Mouse (Mus musculus): ENCODE measurements around the gene Tcl1b4. TPM values are rescaled to one million over a fixed set of nuclear protein-coding genes. Genes with fewer than 3 reads are reported as not detected.

Tcl1b4 gene
- polyA plus RNA-seq, 1 experiment from 2014 or later = not detected

GRCm38 (mm10) chr12:105224621-105225320 lies 23.0 kb downstream of the Tcl1b4 start:
- no peak for ATAC-seq (ENCODE audit: low FRiP score)
- Histone ChIP-seq H3K9ac (ENCODE audit: low read depth, low read length) (no peak overlapping the region), H3K4me2 (replicated peaks; ENCODE audit: low read depth, low read length) (no peak overlapping the region), H3K27me3 (ENCODE audit: control insufficient read depth, insufficient read depth, low read length) (no peaks in the 10 kb centered on the region), H3K27ac (ENCODE audit: low read depth, low read length) (no peak overlapping the region), H3K4me3 (ENCODE audit: low read depth, low read length) (no peak overlapping the region), H3K9me3 (ENCODE audit: control insufficient read depth, low read length) (no peaks in the 10 kb centered on the region), H3K4me1 (replicated peaks; ENCODE audit: control insufficient read depth, insufficient read depth, low read length) (peaks cover 4% of the 10 kb centered on the region), H3K36me3 (ENCODE audit: control insufficient read depth, insufficient read depth, low read length) (no peaks in the 10 kb centered on the region)
- DNase-seq (ENCODE audit: low spot score) = no peak
- 46% methylated on average over 16 of the region's 16 CpGs for WGBS

DNA sequence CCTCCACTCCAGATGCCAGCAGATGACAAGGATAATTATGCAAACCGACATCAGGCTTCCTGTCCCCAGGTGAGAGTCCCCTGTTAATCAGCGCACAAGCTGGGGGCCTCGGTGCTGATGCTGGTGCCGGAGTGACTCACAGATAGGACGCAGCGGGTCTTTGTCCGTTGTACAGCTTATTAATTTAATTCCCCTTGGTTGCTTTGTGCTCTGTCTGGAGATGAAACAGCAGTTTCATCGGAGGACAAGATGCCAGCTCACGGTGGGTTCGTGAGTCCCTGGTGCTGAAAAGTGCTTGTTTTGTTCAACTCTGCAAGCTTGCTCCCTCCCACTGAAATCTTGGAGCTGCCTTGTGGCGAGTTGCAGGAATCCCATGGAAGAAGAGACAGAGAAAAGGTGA lies 32.6 kb downstream of the Tcl1b4 start:
- Histone ChIP-seq H3K4me3 (ENCODE audit: low read depth, low read length) (no peak overlapping the region), H3K4me2 (replicated peaks; ENCODE audit: low read depth, low read length) (no peak overlapping the region), H3K9ac (ENCODE audit: low read depth, low read length) (no peak overlapping the region), H3K27me3 (ENCODE audit: control insufficient read depth, insufficient read depth, low read length) (no peaks in the 10 kb centered on the region), H3K4me1 (replicated peaks; ENCODE audit: control insufficient read depth, insufficient read depth, low read length) (no peaks in the 10 kb centered on the region), H3K9me3 (ENCODE audit: control insufficient read depth, low read length) (no peaks in the 10 kb centered on the region), H3K36me3 (ENCODE audit: control insufficient read depth, insufficient read depth, low read length) (no peaks in the 10 kb centered on the region), H3K27ac (ENCODE audit: low read depth, low read length) (no peak overlapping the region)
- DNase-seq (ENCODE audit: low spot score) (no peak), ATAC-seq (ENCODE audit: low FRiP score) (no peak)
- WGBS = 68% methylated on average over 11 of the region's 11 CpGs

GRCm38 (mm10) chr12:105235091-105235490 lies 33.3 kb downstream of the Tcl1b4 start:
- H3K27ac ChIP-seq (ENCODE audit: low read depth, low read length) = no peak overlapping the region
- H3K9me3 ChIP-seq (ENCODE audit: control insufficient read depth, low read length) = no peaks in the 10 kb centered on the region
- 89% methylated on average over 3 of the region's 3 CpGs for WGBS
- ATAC-seq (ENCODE audit: low FRiP score) (no peak), DNase-seq (ENCODE audit: low spot score) (no peak)
- H3K27me3 ChIP-seq (ENCODE audit: control insufficient read depth, insufficient read depth, low read length) = no peaks in the 10 kb centered on the region
- no peak overlapping the region for H3K4me3 ChIP-seq (ENCODE audit: low read depth, low read length)
- H3K9ac ChIP-seq (ENCODE audit: low read depth, low read length) = no peak overlapping the region
- no peaks in the 10 kb centered on the region for H3K4me1 ChIP-seq (replicated peaks; ENCODE audit: control insufficient read depth, insufficient read depth, low read length)
- H3K36me3 ChIP-seq (ENCODE audit: control insufficient read depth, insufficient read depth, low read length) = no peaks in the 10 kb centered on the region
- no peak overlapping the region for H3K4me2 ChIP-seq (replicated peaks; ENCODE audit: low read depth, low read length)

GRCm38 (mm10) chr12:105239060-105239459 lies 37.3 kb downstream of the Tcl1b4 start:
- no peaks in the 10 kb centered on the region for H3K9me3 ChIP-seq (ENCODE audit: control insufficient read depth, low read length)
- no peak for DNase-seq (ENCODE audit: low spot score)
- H3K4me1 ChIP-seq (replicated peaks; ENCODE audit: control insufficient read depth, insufficient read depth, low read length) = no peaks in the 10 kb centered on the region
- no peak for ATAC-seq (ENCODE audit: low FRiP score)
- WGBS = 85% methylated on average over 9 of the region's 9 CpGs
- no peaks in the 10 kb centered on the region for H3K27me3 ChIP-seq (ENCODE audit: control insufficient read depth, insufficient read depth, low read length)
- no peak overlapping the region for H3K27ac ChIP-seq (ENCODE audit: low read depth, low read length)
- H3K4me2 ChIP-seq (replicated peaks; ENCODE audit: low read depth, low read length) = no peak overlapping the region
- no peak overlapping the region for H3K4me3 ChIP-seq (ENCODE audit: low read depth, low read length)
- H3K36me3 ChIP-seq (ENCODE audit: control insufficient read depth, insufficient read depth, low read length) = no peaks in the 10 kb centered on the region
- H3K9ac ChIP-seq (ENCODE audit: low read depth, low read length) = no peak overlapping the region

DNA sequence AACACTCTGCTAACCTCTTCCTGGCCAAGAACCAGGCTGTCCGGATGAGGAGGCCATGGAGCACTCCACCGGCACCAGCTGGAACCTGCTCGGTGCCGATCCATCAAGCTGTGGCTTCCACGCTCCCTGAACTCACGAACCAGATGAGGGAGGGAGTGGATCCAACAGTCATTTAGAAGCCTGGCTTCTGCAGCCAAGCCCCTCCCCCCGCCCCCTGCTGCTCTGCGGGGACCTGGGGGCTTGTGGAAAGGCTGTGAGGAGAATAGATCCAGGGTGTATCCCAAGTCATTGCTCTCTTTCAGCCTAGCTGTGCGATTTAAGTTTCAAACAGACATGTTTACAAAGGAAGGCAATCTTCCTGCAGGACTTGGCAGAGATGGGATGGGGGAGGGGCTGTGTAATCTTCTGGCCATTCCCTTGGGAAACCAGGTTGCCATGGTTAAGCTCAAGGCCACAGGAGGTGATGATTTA lies 47.0 kb downstream of the Tcl1b4 start:
- 15% methylated on average over 9 of the region's 9 CpGs for WGBS
- Histone ChIP-seq H3K9me3 (ENCODE audit: control insufficient read depth, low read length) (no peaks in the 10 kb centered on the region), H3K27me3 (ENCODE audit: control insufficient read depth, insufficient read depth, low read length) (no peaks in the 10 kb centered on the region), H3K9ac (ENCODE audit: low read depth, low read length) (no peak overlapping the region), H3K4me2 (replicated peaks; ENCODE audit: low read depth, low read length) (peak overlapping the region; percentile 1; the same call in 1 of the 2 replicates), H3K36me3 (ENCODE audit: control insufficient read depth, insufficient read depth, low read length) (no peaks in the 10 kb centered on the region), H3K27ac (ENCODE audit: low read depth, low read length) (no peak overlapping the region), H3K4me1 (replicated peaks; ENCODE audit: control insufficient read depth, insufficient read depth, low read length) (0 out of 2 replicates have a peak, but pooled peaks cover 3% of the 10 kb centered on the region), H3K4me3 (ENCODE audit: low read depth, low read length) (no peak overlapping the region)
- ATAC-seq (ENCODE audit: low FRiP score) (0 out of 2 replicates have a peak, but pooled peaks have one; percentile 41), DNase-seq (ENCODE audit: low spot score) (peak; percentile 67)

- Histone ChIP-seq H3K4me2 (replicated peaks; ENCODE audit: low read depth, low read length) (no peak overlapping the region), H3K9ac (ENCODE audit: low read depth, low read length) (no peak overlapping the region), H3K36me3 (ENCODE audit: control insufficient read depth, insufficient read depth, low read length) (no peaks in the 10 kb centered on the region), H3K4me1 (replicated peaks; ENCODE audit: control insufficient read depth, insufficient read depth, low read length) (0 out of 2 replicates have a peak, but pooled peaks cover 1% of the 10 kb centered on the region), H3K9me3 (ENCODE audit: control insufficient read depth, low read length) (no peaks in the 10 kb centered on the region), H3K27ac (ENCODE audit: low read depth, low read length) (no peak overlapping the region), H3K27me3 (ENCODE audit: control insufficient read depth, insufficient read depth, low read length) (no peaks in the 10 kb centered on the region), H3K4me3 (ENCODE audit: low read depth, low read length) (no peak overlapping the region)
- 91% methylated on average over 3 of the region's 3 CpGs for WGBS
- DNase-seq (ENCODE audit: low spot score) (no peak), ATAC-seq (ENCODE audit: low FRiP score) (no peak)
Measured at GRCm38 (mm10) chr12:105253796-105254195, 52.0 kb downstream of the Tcl1b4 start.

Other genes with a start within 250 kb of the Tcl1b4 start
- gene Syne3, start 192.1 kb upstream of the Tcl1b4 start, polyA plus RNA-seq (2014; fragmentation: Nextera tagmentation; extraction: Ambion mirVana) = 0.11 and 0.13 TPM in 2 replicates
- 179 and 198 TPM in 2 replicates for gene Glrx5, start 169.3 kb upstream of the Tcl1b4 start, polyA plus RNA-seq (2014; fragmentation: Nextera tagmentation; extraction: Ambion mirVana)
- not detected in 2 replicates for gene Tcl1b2, start 55.9 kb upstream of the Tcl1b4 start, polyA plus RNA-seq (2014; fragmentation: Nextera tagmentation; extraction: Ambion mirVana)
- not detected in 2 replicates for gene Tcl1b1, start 42.3 kb upstream of the Tcl1b4 start, polyA plus RNA-seq (2014; fragmentation: Nextera tagmentation; extraction: Ambion mirVana)
- not detected in 2 replicates for gene Tcl1b5, start 25.6 kb upstream of the Tcl1b4 start, polyA plus RNA-seq (2014; fragmentation: Nextera tagmentation; extraction: Ambion mirVana)
- gene Tcl1b3, start 10.9 kb upstream of the Tcl1b4 start, polyA plus RNA-seq (2014; fragmentation: Nextera tagmentation; extraction: Ambion mirVana) = not detected in 2 replicates
- gene Tcl1, start 20.8 kb downstream of the Tcl1b4 start, polyA plus RNA-seq (2014; fragmentation: Nextera tagmentation; extraction: Ambion mirVana) = not detected in 2 replicates
- 1.2 and 1.3 TPM in 2 replicates for gene Tunar, start 131.9 kb downstream of the Tcl1b4 start, polyA plus RNA-seq (2014; fragmentation: Nextera tagmentation; extraction: Ambion mirVana)

Data from hindbrain, embryonic 11.5 days (tissue).